Mouse (Mus musculus) mammary gland, adult 2 months (tissue): Measurements from ENCODE around the gene Harbi1. TPM values are rescaled to one million over a fixed set of nuclear protein-coding genes. Genes with fewer than 3 reads are reported as not detected.

Experiments used
- polyA plus RNA-seq: library from polyadenylated mRNA; depleted of rRNA; stranded (reverse); fragments of >200 nt; gene quantifications from 2 replicates; pipeline ENCODE4 v1.2.3, GENCODE M21; 2012; ENCODE audit warnings: low replicate concordance; rRNA removed

Harbi1 gene
- 1.9 and 3.8 TPM in 2 replicates for polyA plus RNA-seq

DNA sequence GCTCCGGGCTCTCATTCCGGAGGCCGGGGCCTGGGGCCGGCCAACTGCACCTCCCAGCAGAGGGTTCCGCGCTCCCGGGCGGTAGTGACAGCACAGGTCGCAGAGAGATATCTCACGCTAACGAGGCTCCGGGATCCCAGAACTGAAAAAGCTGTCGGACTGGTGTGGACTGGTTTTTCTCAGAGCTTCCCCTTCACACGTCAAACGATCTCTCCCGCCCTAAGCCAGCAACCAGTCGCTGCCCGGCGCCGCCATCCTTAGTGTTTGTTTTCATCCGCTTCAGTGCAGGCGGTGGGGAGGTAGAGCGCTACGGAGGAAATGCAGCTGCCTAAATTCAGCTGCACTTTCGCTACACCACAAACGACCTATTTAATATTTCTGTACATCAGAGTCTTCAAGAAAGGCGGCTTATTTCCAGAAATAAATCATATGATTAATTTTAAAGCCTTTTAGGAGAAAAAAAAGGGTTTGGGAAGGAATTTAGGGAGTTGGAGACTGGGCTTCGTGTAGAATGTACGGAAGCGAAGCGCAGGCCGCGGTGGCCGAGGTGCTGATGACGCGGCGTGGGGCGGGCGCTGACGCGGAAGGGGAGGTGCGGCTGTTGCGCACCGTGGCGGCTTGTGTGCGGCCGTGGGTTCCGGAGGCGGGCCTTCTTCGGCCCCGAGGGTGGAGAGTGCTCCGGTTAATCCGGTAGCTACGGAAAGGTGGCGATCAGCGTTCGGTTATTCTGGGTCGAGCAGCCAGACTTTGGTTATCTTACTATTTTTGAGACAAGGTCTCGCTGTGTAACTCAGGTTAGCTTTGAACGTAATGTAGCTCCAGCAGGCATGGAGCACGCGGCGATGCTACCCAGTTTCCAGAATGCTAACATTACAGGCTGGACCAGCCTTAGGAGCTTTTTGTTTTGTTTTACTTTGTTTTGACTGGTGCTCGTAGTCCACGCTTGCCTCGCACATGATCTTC, at the start of gene Harbi1, which contains the start of gene Atg13:
Harbi1 (plus strand) TSS at position 581 of the 963 bp plus-strand sequence.
Atg13 (minus strand) TSS at position 305 of the 963 bp plus-strand sequence.

DNA sequence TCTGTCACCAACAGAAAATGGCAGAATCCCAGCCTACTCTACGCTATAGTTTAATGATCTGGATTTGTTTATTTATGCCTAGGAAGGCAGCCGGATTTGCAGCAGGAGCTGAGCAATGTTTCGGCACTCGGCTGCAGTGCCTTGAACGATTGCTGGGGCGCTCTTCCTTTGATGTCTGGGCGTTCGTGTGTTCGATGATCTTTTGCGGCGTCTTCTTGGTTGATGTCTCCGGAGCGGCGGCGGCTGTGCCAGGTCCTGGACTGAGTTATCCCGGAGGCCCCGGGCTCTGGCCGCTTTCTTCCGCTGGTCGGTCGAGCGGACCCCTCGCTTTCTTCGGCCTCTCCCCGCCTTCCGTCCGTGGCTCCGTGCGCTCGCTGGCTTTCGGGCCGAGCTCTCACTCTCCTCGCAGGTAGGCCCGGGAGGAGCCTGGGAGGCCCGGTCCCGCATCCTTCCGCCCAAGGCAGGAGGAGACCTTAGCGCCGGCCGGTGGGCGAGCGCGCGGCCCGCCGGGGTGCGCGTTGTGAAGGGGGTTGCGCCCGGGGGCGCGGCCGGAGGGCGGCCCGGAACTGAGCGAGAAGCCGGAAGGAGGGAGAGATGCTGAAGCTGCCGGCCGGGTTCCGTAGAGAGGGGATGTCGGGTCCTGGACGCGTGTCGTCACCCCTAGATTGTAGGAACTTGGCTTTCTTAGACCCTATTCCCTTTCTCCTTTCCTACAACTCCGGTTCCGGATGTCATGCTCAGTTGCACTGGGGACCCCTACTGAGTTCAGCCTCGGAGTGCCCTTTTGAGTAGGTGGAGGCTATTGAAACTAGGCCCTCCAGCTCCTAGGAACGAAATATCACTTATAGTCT, 19.5 kb downstream of the Harbi1 start, which contains the start of gene Ambra1:
Ambra1 (plus strand) TSS at position 164 of the 851 bp plus-strand sequence.

Other genes starting within 250 kb of the Harbi1 start
- gene Ckap5, start 184.1 kb upstream of the Harbi1 start, polyA plus RNA-seq, result 3.2 and 8.1 TPM in 2 replicates
- 0.22 and 5.5 TPM in 2 replicates for gene F2, start 74.4 kb upstream of the Harbi1 start, polyA plus RNA-seq
- 14.8 and 23.3 TPM in 2 replicates for gene Zfp408, start 61.1 kb upstream of the Harbi1 start, polyA plus RNA-seq
- gene Arhgap1, start 61.0 kb upstream of the Harbi1 start, polyA plus RNA-seq, result 108 and 123 TPM in 2 replicates
- gene Atg13, start 276 bp upstream of the Harbi1 start, polyA plus RNA-seq, result 28.3 and 43.6 TPM in 2 replicates
- 21.8 and 21.9 TPM in 2 replicates for gene Ambra1, start 19.3 kb downstream of the Harbi1 start, polyA plus RNA-seq
- 0.46 and 0.78 TPM in 2 replicates for gene Chrm4, start 216.4 kb downstream of the Harbi1 start, polyA plus RNA-seq
- gene Mdk, start 221.4 kb downstream of the Harbi1 start, polyA plus RNA-seq, result 10.3 and 16.7 TPM in 2 replicates
- not detected in 2 replicates for gene Gm9821, start 234.9 kb downstream of the Harbi1 start, polyA plus RNA-seq